Mouse (Mus musculus): Measurements from ENCODE around the gene Myo15b. TPM values are rescaled to one million over a fixed set of nuclear protein-coding genes. Genes with fewer than 3 reads are reported as not detected.

The Myo15b gene
- total and polyA plus RNA-seq, 2 experiments, result 0.28 to 0.51 TPM

DNA sequence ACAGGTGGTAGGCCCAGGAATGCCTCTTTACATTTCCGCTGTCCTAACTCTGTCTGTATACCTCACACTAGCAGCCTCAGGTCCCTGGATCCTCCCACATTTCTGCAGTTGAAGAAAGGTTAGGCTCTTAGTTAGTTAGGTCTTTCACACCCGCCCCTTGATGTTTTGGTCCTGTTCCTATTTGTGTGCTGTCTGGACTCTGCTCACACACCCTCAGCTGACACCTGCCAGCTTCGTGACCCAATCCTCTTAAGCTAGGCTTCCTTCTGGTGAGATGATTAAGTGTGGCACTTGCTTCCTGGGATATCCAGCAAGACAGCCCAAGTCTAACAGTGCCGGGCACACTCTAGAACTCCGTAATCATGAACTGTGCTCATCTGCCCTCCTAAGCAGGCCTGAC lies 48.3 kb downstream of the Myo15b start:
- peak; percentile 15 for DNase-seq (ENCODE audit: extremely low read depth, low read depth, low spot score)
- H3K36me3 ChIP-seq (ENCODE audit: control insufficient read depth, insufficient read depth, low read length), result no peaks in the 10 kb centered on the region
- no peak overlapping the region for H3K9ac ChIP-seq (ENCODE audit: low read depth, low read length)

DNA sequence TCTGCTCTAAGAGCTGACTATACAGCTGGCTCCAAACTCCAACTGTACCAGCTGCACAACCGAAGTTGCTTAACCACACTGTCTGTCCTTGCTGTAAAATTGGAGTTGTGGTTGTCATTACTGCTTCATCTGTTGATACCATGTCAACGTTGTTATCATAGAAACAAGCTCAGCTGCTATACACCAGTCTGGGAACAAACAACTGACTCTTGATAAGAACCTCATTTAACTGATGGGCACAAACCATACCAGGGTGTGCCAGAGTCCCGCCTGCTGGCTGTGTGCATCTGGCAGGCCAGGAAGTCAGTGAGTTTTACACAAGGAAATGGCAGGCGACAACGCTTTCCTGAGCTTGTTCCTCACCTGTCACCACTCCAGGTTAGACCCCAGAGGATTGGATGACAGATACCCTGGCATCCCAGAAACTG lies 52.9 kb downstream of the Myo15b start:
- Histone ChIP-seq H3K27me3 (ENCODE audit: control insufficient read depth, insufficient read depth, low read length) (no peaks in the 10 kb centered on the region), H3K4me1 (ENCODE audit: control insufficient read depth, insufficient read depth, low read length) (peaks cover 11% of the 10 kb centered on the region), H3K36me3 (ENCODE audit: control insufficient read depth, insufficient read depth, low read length) (peaks cover 2% of the 10 kb centered on the region; the same call in 1 of the 2 replicates), H3K79me2 (ENCODE audit: control insufficient read depth, insufficient read depth, low read length) (no peaks in the 10 kb centered on the region), H3K9ac (ENCODE audit: low read depth, low read length) (peak overlapping the region; percentile 50), H3K4me3 (ENCODE audit: insufficient read depth, low read depth, low read length) (no peak overlapping the region), H3K27ac (replicated peaks; ENCODE audit: insufficient read depth, low read depth, low read length) (peak overlapping the region; percentile 87)
- 13% methylated on average over 5 of the region's 5 CpGs for WGBS
- TF ChIP-seq CTCF (IDR thresholded peaks at IDR 0.05; ENCODE audit: low read depth, low read length), result 0 out of 2 replicates have a peak, but pooled peaks have one; percentile 4
- TF ChIP-seq POLR2A (IDR thresholded peaks at IDR 0.05; ENCODE audit: extremely low read depth, insufficient read depth, low read length), result no peak
- DNase-seq (ENCODE audit: extremely low read depth, low read depth, low spot score), result peak; percentile 94

More for the DNA sequence above, 48.3 kb downstream of the Myo15b start:
- Histone ChIP-seq H3K27me3 (ENCODE audit: control insufficient read depth, insufficient read depth, low read length) (no peaks in the 10 kb centered on the region), H3K4me3 (ENCODE audit: insufficient read depth, low read depth, low read length) (no peak overlapping the region), H3K4me1 (ENCODE audit: control insufficient read depth, insufficient read depth, low read length) (peaks cover 8% of the 10 kb centered on the region), H3K79me2 (ENCODE audit: control insufficient read depth, insufficient read depth, low read length) (no peaks in the 10 kb centered on the region), H3K27ac (replicated peaks; ENCODE audit: insufficient read depth, low read depth, low read length) (no peak overlapping the region)
- TF ChIP-seq POLR2A (IDR thresholded peaks at IDR 0.05; ENCODE audit: extremely low read depth, insufficient read depth, low read length), result no peak
- TF ChIP-seq CTCF (IDR thresholded peaks at IDR 0.05; ENCODE audit: low read depth, low read length), result no peak
- 96% methylated on average over 5 of the region's 5 CpGs for WGBS

DNA sequence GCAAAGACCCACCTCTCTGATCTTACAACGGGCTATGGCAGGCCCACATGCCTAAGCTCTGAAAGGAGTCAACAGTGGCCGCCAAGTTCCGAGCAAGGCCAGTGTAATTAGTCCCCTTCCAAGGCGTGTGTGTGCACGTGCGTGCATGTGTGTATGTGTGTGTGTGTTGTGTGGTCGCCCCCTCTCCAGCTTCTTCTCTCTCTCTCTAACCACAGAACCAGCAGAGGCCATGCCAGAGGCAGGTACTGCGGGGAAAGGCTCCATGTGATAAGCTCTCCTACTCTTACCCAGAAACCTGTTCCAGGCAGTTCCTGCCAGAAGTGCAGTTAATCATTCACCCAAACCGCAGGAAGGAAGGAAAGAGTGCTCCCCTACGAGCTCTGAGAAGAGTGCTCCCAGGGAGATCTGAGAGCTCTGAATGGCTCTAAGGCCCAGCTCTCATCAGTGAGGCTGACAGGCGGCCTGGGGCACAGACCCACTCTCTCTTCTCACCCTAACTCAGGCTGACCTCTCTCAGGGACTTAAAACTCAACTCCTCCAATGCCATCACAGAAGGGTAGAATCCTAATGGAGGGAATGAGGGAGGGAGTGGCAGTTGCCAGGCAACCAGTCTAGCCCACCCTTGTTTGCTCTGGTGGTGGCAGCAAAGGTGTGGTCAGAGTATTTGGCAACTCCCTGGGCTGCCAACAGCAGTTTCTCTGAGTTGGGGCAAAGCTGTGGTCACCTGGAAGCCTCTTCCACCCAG lies 53.6 kb downstream of the Myo15b start, which contains the start of gene Smim6:
Smim6 (plus strand) TSS at position 386 of the 745 bp plus-strand sequence.
- no peaks in the 10 kb centered on the region for H3K79me2 ChIP-seq (ENCODE audit: control insufficient read depth, insufficient read depth, low read length)
- H3K4me3 ChIP-seq (ENCODE audit: insufficient read depth, low read depth, low read length), result no peak within 1 kb of the TSS
- H3K27me3 ChIP-seq (ENCODE audit: control insufficient read depth, insufficient read depth, low read length), result no peaks in the 10 kb centered on the region
- H3K4me1 ChIP-seq (ENCODE audit: control insufficient read depth, insufficient read depth, low read length), result peaks cover 11% of the 10 kb centered on the region
- H3K9ac ChIP-seq (ENCODE audit: low read depth, low read length), result peak within 1 kb of the TSS; percentile 50
- 24% methylated on average over 11 of the region's 11 CpGs for WGBS
- peak; percentile 94 for DNase-seq (ENCODE audit: extremely low read depth, low read depth, low spot score)
- peaks cover 4% of the 10 kb centered on the region; the same call in 1 of the 2 replicates for H3K36me3 ChIP-seq (ENCODE audit: control insufficient read depth, insufficient read depth, low read length)
- TF ChIP-seq CTCF (IDR thresholded peaks at IDR 0.05; ENCODE audit: low read depth, low read length) (no peak), POLR2A (IDR thresholded peaks at IDR 0.05; ENCODE audit: extremely low read depth, insufficient read depth, low read length) (no peak)
- peak within 1 kb of the TSS; percentile 87 for H3K27ac ChIP-seq (replicated peaks; ENCODE audit: insufficient read depth, low read depth, low read length)

DNA sequence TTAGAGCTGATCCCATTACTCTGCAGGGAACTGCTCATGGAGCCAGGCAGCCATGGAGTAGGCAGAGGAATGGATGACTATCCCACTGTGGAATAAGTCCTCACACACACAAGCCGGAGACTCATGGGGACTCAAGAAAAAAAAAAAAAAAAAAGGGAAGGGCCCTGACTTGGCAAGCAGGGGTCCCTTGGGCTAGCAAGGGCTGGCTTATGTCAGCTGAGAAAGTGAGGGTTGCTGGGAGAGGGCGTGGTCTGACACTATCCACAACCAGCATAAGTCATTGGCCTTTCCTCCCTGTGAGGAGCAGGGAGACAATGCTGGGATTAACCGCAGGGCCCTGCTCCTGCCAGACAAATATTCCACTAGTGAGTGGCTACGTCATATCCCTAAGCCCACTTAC lies 58.4 kb downstream of the Myo15b start:
- H3K27ac ChIP-seq (replicated peaks; ENCODE audit: insufficient read depth, low read depth, low read length), result no peak overlapping the region
- whole genome bisulfite sequencing, result 95% methylated on average over 4 of the region's 4 CpGs
- no peak overlapping the region for H3K4me3 ChIP-seq (ENCODE audit: insufficient read depth, low read depth, low read length)
- no peak for TF ChIP-seq POLR2A (IDR thresholded peaks at IDR 0.05; ENCODE audit: extremely low read depth, insufficient read depth, low read length)
- no peak for TF ChIP-seq CTCF (IDR thresholded peaks at IDR 0.05; ENCODE audit: low read depth, low read length)
- peaks cover 4% of the 10 kb centered on the region; the same call in 1 of the 2 replicates for H3K36me3 ChIP-seq (ENCODE audit: control insufficient read depth, insufficient read depth, low read length)
- H3K4me1 ChIP-seq (ENCODE audit: control insufficient read depth, insufficient read depth, low read length), result peaks cover 4% of the 10 kb centered on the region
- H3K79me2 ChIP-seq (ENCODE audit: control insufficient read depth, insufficient read depth, low read length), result no peaks in the 10 kb centered on the region
- H3K27me3 ChIP-seq (ENCODE audit: control insufficient read depth, insufficient read depth, low read length), result no peaks in the 10 kb centered on the region
- no peak overlapping the region for H3K9ac ChIP-seq (ENCODE audit: low read depth, low read length)
- no peak for DNase-seq (ENCODE audit: extremely low read depth, low read depth, low spot score)

DNA sequence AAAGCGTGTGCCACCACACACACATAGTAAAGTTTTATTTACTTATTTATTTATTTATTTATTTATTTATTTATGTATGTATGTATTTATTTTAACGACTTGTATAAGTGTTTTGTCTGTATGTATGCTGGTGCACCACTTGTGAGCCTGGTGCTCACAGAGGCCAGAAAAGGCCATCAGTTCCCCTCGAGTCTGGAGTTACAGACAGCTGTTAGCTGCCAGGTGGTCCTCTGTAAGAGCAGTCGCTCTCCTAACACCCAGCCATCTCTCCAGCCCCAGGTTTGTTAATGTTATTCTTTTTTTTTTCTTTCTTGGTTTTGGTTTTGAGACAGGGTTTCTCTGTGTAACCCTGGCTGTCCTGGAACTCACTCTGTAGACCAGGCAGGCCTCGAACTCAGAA lies 60.4 kb downstream of the Myo15b start:
- H3K79me2 ChIP-seq (ENCODE audit: control insufficient read depth, insufficient read depth, low read length), result no peaks in the 10 kb centered on the region
- no peak for TF ChIP-seq CTCF (IDR thresholded peaks at IDR 0.05; ENCODE audit: low read depth, low read length)
- H3K36me3 ChIP-seq (ENCODE audit: control insufficient read depth, insufficient read depth, low read length), result peaks cover 15% of the 10 kb centered on the region; the same call in 1 of the 2 replicates
- WGBS, result 87% methylated on average over 5 of the region's 5 CpGs
- no peak overlapping the region for H3K9ac ChIP-seq (ENCODE audit: low read depth, low read length)
- no peak overlapping the region for H3K4me3 ChIP-seq (ENCODE audit: insufficient read depth, low read depth, low read length)
- H3K4me1 ChIP-seq (ENCODE audit: control insufficient read depth, insufficient read depth, low read length), result no peaks in the 10 kb centered on the region
- DNase-seq (ENCODE audit: extremely low read depth, low read depth, low spot score), result no peak
- H3K27ac ChIP-seq (replicated peaks; ENCODE audit: insufficient read depth, low read depth, low read length), result peak overlapping the region; percentile 14; the same call in 1 of the 2 replicates
- H3K27me3 ChIP-seq (ENCODE audit: control insufficient read depth, insufficient read depth, low read length), result no peaks in the 10 kb centered on the region

DNA sequence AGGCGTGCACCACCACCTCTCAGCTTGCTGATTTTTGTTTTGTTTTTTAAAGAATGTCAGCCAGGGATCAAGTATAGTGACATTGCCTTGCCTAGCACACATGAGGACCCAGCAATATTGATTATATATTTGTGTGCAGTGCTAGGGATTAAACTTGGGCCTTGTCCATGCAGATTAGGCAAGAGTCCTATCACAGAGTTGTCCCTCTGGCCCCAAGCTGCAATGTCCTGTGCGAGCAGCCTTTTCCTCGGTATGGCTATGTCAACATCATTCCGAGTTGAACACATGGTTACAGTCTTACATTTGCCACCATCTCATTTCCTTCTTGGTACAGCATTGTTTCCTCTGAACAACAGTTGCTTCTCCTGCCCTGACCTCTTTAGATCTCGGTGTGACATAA lies 60.9 kb downstream of the Myo15b start:
- no peak overlapping the region for H3K9ac ChIP-seq (ENCODE audit: low read depth, low read length)
- peak; percentile 87 for DNase-seq (ENCODE audit: extremely low read depth, low read depth, low spot score)
- H3K4me1 ChIP-seq (ENCODE audit: control insufficient read depth, insufficient read depth, low read length), result no peaks in the 10 kb centered on the region
- TF ChIP-seq CTCF (IDR thresholded peaks at IDR 0.05; ENCODE audit: low read depth, low read length), result no peak
- no peak for TF ChIP-seq POLR2A (IDR thresholded peaks at IDR 0.05; ENCODE audit: extremely low read depth, insufficient read depth, low read length)
- H3K27ac ChIP-seq (replicated peaks; ENCODE audit: insufficient read depth, low read depth, low read length), result peak overlapping the region; percentile 14; the same call in 1 of the 2 replicates
- no peak overlapping the region for H3K4me3 ChIP-seq (ENCODE audit: insufficient read depth, low read depth, low read length)
- peaks cover 15% of the 10 kb centered on the region; the same call in 1 of the 2 replicates for H3K36me3 ChIP-seq (ENCODE audit: control insufficient read depth, insufficient read depth, low read length)
- H3K27me3 ChIP-seq (ENCODE audit: control insufficient read depth, insufficient read depth, low read length), result no peaks in the 10 kb centered on the region
- no peaks in the 10 kb centered on the region for H3K79me2 ChIP-seq (ENCODE audit: control insufficient read depth, insufficient read depth, low read length)
- WGBS, result 24% methylated on average over 5 of the region's 5 CpGs

Measured in liver, adult 2 months (tissue).